Mouse (Mus musculus) liver, embryonic 11.5 days (tissue): ENCODE measurements around the gene Capn7. TPM values are rescaled to one million over a fixed set of nuclear protein-coding genes. Genes with fewer than 3 reads are reported as not detected.

Experiments
- ATAC-seq: fragments of 200-750 bp; cut with Nextera tagmentation; replicated peaks from 2 replicates; pipeline ENCODE4 v1.8.0; 2017; ENCODE audit warnings: moderate number of reproducible peaks, mild to moderate bottlenecking, moderate TSS enrichment, moderate library complexity; ENCODE audit not compliant: low FRiP score
- DNase-seq: peaks from one replicate; pipeline ENCODE4 v3.0.0-alpha.2; 2017; ENCODE audit warnings: low spot score
- H3K27ac ChIP-seq: fragments of 300-500 bp; sonication (generic); 2 replicates; pipeline ENCODE4 v1.5.1; 2014; ENCODE audit warnings: mild to moderate bottlenecking, low read depth, low read length, control low read depth
- H3K27me3 ChIP-seq: fragments of 300-500 bp; sonication (generic); replicated peaks from 2 replicates; pipeline ENCODE4 v1.6.1; 2014; ENCODE audit warnings: low read length, mixed read lengths; ENCODE audit not compliant: control insufficient read depth, insufficient read depth
- H3K36me3 ChIP-seq: fragments of 300-500 bp; sonication (generic); 2 replicates; pipeline ENCODE4 v1.6.1; 2014; ENCODE audit warnings: mild to moderate bottlenecking, low read length, moderate library complexity, mixed read lengths; ENCODE audit not compliant: control insufficient read depth, insufficient read depth
- H3K4me1 ChIP-seq: fragments of 300-500 bp; sonication (generic); replicated peaks from 2 replicates; pipeline ENCODE4 v1.6.1; 2014; ENCODE audit warnings: low read length, mixed read lengths; ENCODE audit not compliant: control insufficient read depth, insufficient read depth
- H3K4me2 ChIP-seq: fragments of 300-500 bp; sonication (generic); 2 replicates; pipeline ENCODE4 v1.6.1; 2014; ENCODE audit warnings: mild to moderate bottlenecking, control low read depth, moderate library complexity
- H3K4me3 ChIP-seq: fragments of 300-500 bp; sonication (generic); 2 replicates; pipeline ENCODE4 v1.5.1; 2014; ENCODE audit warnings: low read depth, low read length, control low read depth
- H3K9ac ChIP-seq: fragments of 300-500 bp; sonication (generic); 2 replicates; pipeline ENCODE4 v1.6.1; 2014; ENCODE audit warnings: low read depth, low read length, control low read depth
- H3K9me3 ChIP-seq: fragments of 300-500 bp; sonication (generic); 2 replicates; pipeline ENCODE4 v1.6.1; 2016; ENCODE audit warnings: low read length, inconsistent platforms, mixed read lengths; ENCODE audit not compliant: control insufficient read depth
- WGBS: fragments of 180-500 bp; shearing (Covaris S2); extraction: QIAGEN DNeasy Blood & Tissue Kit; methylation state at CpG from one replicate; pipeline ENCODE4 v1.1.7; 2014; 5-methylcytosine and 5-hydroxymethylcytosine counted together
- polyA plus RNA-seq: library from polyadenylated mRNA; unstranded; fragments of >200 nt; fragmentation: Nextera tagmentation; extraction: Ambion mirVana; gene quantifications from 2 replicates; pipeline ENCODE4 v1.2.1, GENCODE M21; 2014

Gene Capn7
- polyA plus RNA-seq, 1 experiment from 2014 or later = 34.4 TPM

- Histone ChIP-seq H3K36me3 (no peaks in the 10 kb centered on the region; the same call in 1 of the 2 replicates), H3K9me3 (no peaks in the 10 kb centered on the region), H3K27ac (no peak overlapping the region), H3K4me3 (no peak overlapping the region), H3K9ac (no peak overlapping the region), H3K4me1 (peaks cover 42% of the 10 kb centered on the region), H3K4me2 (no peak overlapping the region), H3K27me3 (no peaks in the 10 kb centered on the region)
- DNase-seq (no peak), ATAC-seq (no peak)
- 66% methylated on average over 11 of the region's 11 CpGs for WGBS
Observed at GRCm38 (mm10) chr14:31400896-31401295, 64.5 kb downstream of the Capn7 start.

GRCm38 (mm10) chr14:31401918-31402427, 65.5 kb downstream of the Capn7 start:
- no peaks in the 10 kb centered on the region for H3K9me3 ChIP-seq
- no peak for DNase-seq
- 63% methylated on average over 6 of the region's 6 CpGs for WGBS
- no peak overlapping the region for H3K27ac ChIP-seq
- no peak overlapping the region for H3K4me2 ChIP-seq
- H3K9ac ChIP-seq = no peak overlapping the region
- H3K4me1 ChIP-seq = peaks cover 42% of the 10 kb centered on the region
- no peak overlapping the region for H3K4me3 ChIP-seq
- H3K27me3 ChIP-seq = no peaks in the 10 kb centered on the region
- H3K36me3 ChIP-seq = no peaks in the 10 kb centered on the region; the same call in 1 of the 2 replicates
- no peak for ATAC-seq

- 42% methylated on average over 5 of the region's 5 CpGs for WGBS
- Histone ChIP-seq H3K36me3 (no peaks in the 10 kb centered on the region; the same call in 1 of the 2 replicates), H3K4me2 (no peak overlapping the region), H3K27me3 (no peaks in the 10 kb centered on the region), H3K27ac (no peak overlapping the region), H3K9me3 (no peaks in the 10 kb centered on the region), H3K9ac (no peak overlapping the region), H3K4me1 (peaks cover 46% of the 10 kb centered on the region), H3K4me3 (no peak overlapping the region)
- ATAC-seq (no peak), DNase-seq (no peak)
Observed at GRCm38 (mm10) chr14:31402693-31403092, 66.3 kb downstream of the Capn7 start.

GRCm38 (mm10) chr14:31403556-31403955, 67.1 kb downstream of the Capn7 start:
- Histone ChIP-seq H3K27me3 (no peaks in the 10 kb centered on the region), H3K4me2 (peak overlapping the region; percentile 46), H3K9me3 (no peaks in the 10 kb centered on the region), H3K36me3 (no peaks in the 10 kb centered on the region), H3K27ac (peak overlapping the region; percentile 64; the same call in 1 of the 2 replicates), H3K4me1 (peaks cover 52% of the 10 kb centered on the region), H3K4me3 (no peak overlapping the region), H3K9ac (no peak overlapping the region)
- DNase-seq (no peak), ATAC-seq (no peak; the same call in 1 of the 2 replicates)
- WGBS = 56% methylated on average over 9 of the region's 9 CpGs

- DNase-seq (no peak), ATAC-seq (peak; percentile 92)
- 21% methylated on average over 8 of the region's 8 CpGs for WGBS
- no peaks in the 10 kb centered on the region for H3K9me3 ChIP-seq
- no peaks in the 10 kb centered on the region for H3K27me3 ChIP-seq
- H3K9ac ChIP-seq = peak overlapping the region; percentile 35; the same call in 1 of the 2 replicates
- no peak overlapping the region for H3K4me3 ChIP-seq
- H3K4me2 ChIP-seq = peak overlapping the region; percentile 46
- H3K4me1 ChIP-seq = peaks cover 52% of the 10 kb centered on the region
- H3K36me3 ChIP-seq = no peaks in the 10 kb centered on the region
- peak overlapping the region; percentile 64; the same call in 1 of the 2 replicates for H3K27ac ChIP-seq
Observed at GRCm38 (mm10) chr14:31403995-31404394, 67.6 kb downstream of the Capn7 start.

- Histone ChIP-seq H3K9ac (no peak overlapping the region), H3K27ac (peak overlapping the region; percentile 64; the same call in 1 of the 2 replicates), H3K4me3 (no peak overlapping the region), H3K4me2 (peak overlapping the region; percentile 46), H3K36me3 (no peaks in the 10 kb centered on the region), H3K27me3 (no peaks in the 10 kb centered on the region), H3K4me1 (peaks cover 52% of the 10 kb centered on the region), H3K9me3 (no peaks in the 10 kb centered on the region)
- DNase-seq (no peak), ATAC-seq (no peak)
- 72% methylated on average over 4 of the region's 4 CpGs for WGBS
Observed at GRCm38 (mm10) chr14:31404663-31405062, 68.2 kb downstream of the Capn7 start.

GRCm38 (mm10) chr14:31405652-31406051, 69.2 kb downstream of the Capn7 start:
- Histone ChIP-seq H3K27ac (no peak overlapping the region), H3K9me3 (no peaks in the 10 kb centered on the region), H3K4me2 (no peak overlapping the region), H3K36me3 (no peaks in the 10 kb centered on the region), H3K4me3 (no peak overlapping the region), H3K4me1 (peaks cover 51% of the 10 kb centered on the region), H3K9ac (no peak overlapping the region), H3K27me3 (no peaks in the 10 kb centered on the region)
- 80% methylated on average over 6 of the region's 6 CpGs for WGBS
- no peak for ATAC-seq
- no peak for DNase-seq

GRCm38 (mm10) chr14:31406154-31406810, 69.8 kb downstream of the Capn7 start:
- WGBS = 86% methylated on average over 12 of the region's 12 CpGs
- no peak overlapping the region for H3K27ac ChIP-seq

GRCm38 (mm10) chr14:31407208-31407607, 70.8 kb downstream of the Capn7 start:
- Histone ChIP-seq H3K9me3 (no peaks in the 10 kb centered on the region), H3K4me3 (no peak overlapping the region), H3K36me3 (no peaks in the 10 kb centered on the region), H3K27ac (0 out of 2 replicates have a peak overlapping the region, but pooled peaks have one; percentile 62), H3K4me1 (peaks cover 42% of the 10 kb centered on the region), H3K4me2 (no peak overlapping the region), H3K27me3 (no peaks in the 10 kb centered on the region), H3K9ac (no peak overlapping the region)
- WGBS = 78% methylated on average over 15 of the region's 15 CpGs
- DNase-seq (no peak), ATAC-seq (no peak)

More at GRCm38 (mm10) chr14:31406154-31406810, 69.8 kb downstream of the Capn7 start:
- H3K4me2 ChIP-seq = no peak overlapping the region
- H3K9ac ChIP-seq = no peak overlapping the region
- no peaks in the 10 kb centered on the region for H3K9me3 ChIP-seq
- no peaks in the 10 kb centered on the region for H3K36me3 ChIP-seq
- no peak overlapping the region for H3K4me3 ChIP-seq
- ATAC-seq (no peak), DNase-seq (no peak)
- H3K27me3 ChIP-seq = no peaks in the 10 kb centered on the region
- peaks cover 46% of the 10 kb centered on the region for H3K4me1 ChIP-seq
